Mouse (Mus musculus): ENCODE measurements around the gene Prss29. TPM values are rescaled to one million over a fixed set of nuclear protein-coding genes. Genes with fewer than 3 reads are reported as not detected.

The Prss29 gene
- polyA plus RNA-seq, 1 experiment from 2014 or later, result not detected

DNA sequence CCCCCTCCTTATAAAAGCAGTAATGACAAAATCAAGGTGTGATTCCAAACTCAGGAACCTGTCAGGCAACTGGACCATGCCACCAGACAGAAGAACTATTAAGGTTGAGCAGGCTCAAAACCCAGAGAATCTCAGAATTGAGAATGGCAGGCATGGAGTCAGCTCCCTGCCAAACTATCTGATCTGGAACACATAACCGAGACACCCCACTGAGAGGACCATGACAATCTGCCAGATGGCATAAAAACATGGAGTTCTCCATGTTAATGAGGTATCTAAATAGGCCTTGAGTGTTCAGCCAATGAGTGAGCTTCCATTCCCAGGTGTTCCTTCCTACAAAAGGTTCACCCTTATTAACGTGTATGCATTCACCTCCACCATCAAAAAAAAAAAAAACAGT, 42.8 kb downstream of the Prss29 start:
- WGBS, result 60% methylated on average over 2 of the region's 2 CpGs
- no peak for ATAC-seq (ENCODE audit: insufficient number of reproducible peaks, insufficient read depth, low FRiP score, low TSS enrichment, low read depth)
- Histone ChIP-seq H3K9me3 (no peaks in the 10 kb centered on the region), H3K27me3 (no peaks in the 10 kb centered on the region), H3K9ac (no peak overlapping the region), H3K4me2 (no peak overlapping the region), H3K27ac (no peak overlapping the region), H3K36me3 (no peaks in the 10 kb centered on the region), H3K4me3 (no peak overlapping the region), H3K4me1 (no peaks in the 10 kb centered on the region)

DNA sequence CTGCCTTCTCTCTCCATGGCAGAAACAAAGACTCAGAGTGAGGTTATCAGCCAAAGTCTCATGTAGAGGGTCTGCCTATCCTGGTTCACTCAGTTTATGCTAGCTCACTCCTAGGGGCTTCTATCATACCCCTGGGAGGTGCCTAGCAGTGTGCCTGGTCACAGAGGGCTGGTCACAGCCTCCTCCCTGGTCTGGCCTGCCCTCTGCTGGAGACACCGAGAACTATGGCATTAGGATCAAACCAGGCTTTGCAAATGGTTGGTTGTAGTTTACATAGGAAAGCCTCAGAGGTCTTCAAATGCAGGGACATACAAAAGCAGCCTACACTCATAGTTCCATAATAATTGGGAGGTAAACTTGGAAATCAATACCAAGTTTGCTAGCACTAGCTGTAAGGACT, 45.3 kb downstream of the Prss29 start:
- Histone ChIP-seq H3K9me3 (no peaks in the 10 kb centered on the region), H3K27me3 (no peaks in the 10 kb centered on the region), H3K4me3 (no peak overlapping the region), H3K4me1 (no peaks in the 10 kb centered on the region), H3K4me2 (no peak overlapping the region), H3K9ac (no peak overlapping the region), H3K36me3 (no peaks in the 10 kb centered on the region), H3K27ac (no peak overlapping the region)
- ATAC-seq (ENCODE audit: insufficient number of reproducible peaks, insufficient read depth, low FRiP score, low TSS enrichment, low read depth), result no peak
- 3% methylated on average over 1 of the region's 1 CpGs for WGBS

DNA sequence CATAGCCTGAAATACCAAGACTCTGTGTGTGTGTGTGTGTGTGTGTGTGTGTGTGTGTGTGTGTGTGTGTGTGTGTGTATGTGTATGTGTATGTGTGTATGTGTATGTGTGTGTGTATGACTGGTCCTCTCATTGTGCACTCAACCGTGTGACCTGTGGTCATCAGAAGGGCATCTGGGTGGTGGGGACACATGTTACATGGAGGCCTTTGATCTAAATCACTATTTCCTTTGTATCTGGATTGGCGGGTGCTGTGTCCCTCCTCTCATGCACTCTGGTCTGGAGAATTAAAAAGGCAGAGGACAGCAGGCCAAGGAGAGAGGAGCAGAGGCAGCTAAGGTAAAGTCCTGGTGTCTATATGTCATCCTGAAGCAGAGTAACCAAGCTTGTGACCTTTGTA, 47.6 kb downstream of the Prss29 start, which contains the start of gene Tpsb2:
Gene Tpsb2, plus strand, starts transcription at position 301 of the 400 bp plus-strand sequence.
- Histone ChIP-seq H3K4me1 (no peaks in the 10 kb centered on the region), H3K27ac (no peak within 1 kb of the TSS), H3K9ac (no peak within 1 kb of the TSS), H3K9me3 (no peaks in the 10 kb centered on the region), H3K36me3 (no peaks in the 10 kb centered on the region), H3K4me2 (no peak within 1 kb of the TSS), H3K27me3 (no peaks in the 10 kb centered on the region), H3K4me3 (no peak within 1 kb of the TSS)
- ATAC-seq (ENCODE audit: insufficient number of reproducible peaks, insufficient read depth, low FRiP score, low TSS enrichment, low read depth), result no peak
- WGBS, result 69% methylated on average over 2 of the region's 2 CpGs

DNA sequence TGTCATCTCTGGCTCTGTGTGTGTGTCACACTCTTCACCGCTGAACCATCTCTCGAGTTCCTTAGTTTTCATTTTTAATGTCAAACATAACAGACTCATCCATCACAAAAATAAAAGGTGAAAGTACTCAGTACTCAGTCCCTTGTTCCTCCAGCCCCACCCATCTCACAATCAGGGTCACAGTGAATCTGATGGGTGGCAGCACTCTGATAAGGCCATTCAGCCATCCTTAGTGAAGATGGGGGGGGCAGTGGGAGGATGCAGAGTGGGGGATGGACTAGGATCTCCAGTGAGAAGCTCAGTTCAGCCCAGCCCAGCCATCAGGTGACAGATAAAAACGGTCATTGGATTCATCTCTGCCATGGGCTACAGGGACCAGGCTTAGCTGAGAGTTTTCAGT, 50.5 kb downstream of the Prss29 start, which contains the start of gene Tpsg1:
Gene Tpsg1, plus strand, starts transcription at position 301 of the 400 bp plus-strand sequence.
- Histone ChIP-seq H3K4me1 (no peaks in the 10 kb centered on the region), H3K9me3 (no peaks in the 10 kb centered on the region), H3K4me3 (no peak within 1 kb of the TSS), H3K9ac (no peak within 1 kb of the TSS), H3K27me3 (no peaks in the 10 kb centered on the region), H3K36me3 (no peaks in the 10 kb centered on the region), H3K27ac (no peak within 1 kb of the TSS), H3K4me2 (no peak within 1 kb of the TSS)
- no peak for ATAC-seq (ENCODE audit: insufficient number of reproducible peaks, insufficient read depth, low FRiP score, low TSS enrichment, low read depth)
- 83% methylated on average over 3 of the region's 3 CpGs for WGBS

Other genes with a start within 250 kb of the Prss29 start
- 15.2 and 18.4 TPM in 2 replicates for gene Tmem204, start 235.1 kb upstream of the Prss29 start, polyA plus RNA-seq (2015; fragmentation: Nextera tagmentation; extraction: Ambion mirVana)
- 48.1 and 53.5 TPM in 2 replicates for gene Telo2, start 202.7 kb upstream of the Prss29 start, polyA plus RNA-seq (2015; fragmentation: Nextera tagmentation; extraction: Ambion mirVana)
- gene Ptx4, start 197.9 kb upstream of the Prss29 start, polyA plus RNA-seq (2015; fragmentation: Nextera tagmentation; extraction: Ambion mirVana), result 0.83 and 1.2 TPM in 2 replicates
- gene Clcn7, start 185.3 kb upstream of the Prss29 start, polyA plus RNA-seq (2015; fragmentation: Nextera tagmentation; extraction: Ambion mirVana), result 26.0 and 27.8 TPM in 2 replicates
- not detected in 2 replicates for gene Ccdc154, start 156.2 kb upstream of the Prss29 start, polyA plus RNA-seq (2015; fragmentation: Nextera tagmentation; extraction: Ambion mirVana)
- gene Gm38655, start 143.2 kb upstream of the Prss29 start, polyA plus RNA-seq (2015; fragmentation: Nextera tagmentation; extraction: Ambion mirVana), result 0.31 TPM in 1 of 2 replicates, not detected in the other
- 34.9 and 35.5 TPM in 2 replicates for gene BC003965, start 134.1 kb upstream of the Prss29 start, polyA plus RNA-seq (2015; fragmentation: Nextera tagmentation; extraction: Ambion mirVana)
- 9.7 and 11.8 TPM in 2 replicates for gene Unkl, start 130.3 kb upstream of the Prss29 start, polyA plus RNA-seq (2015; fragmentation: Nextera tagmentation; extraction: Ambion mirVana)
- 33.9 and 34.3 TPM in 2 replicates for gene Gnptg, start 78.5 kb upstream of the Prss29 start, polyA plus RNA-seq (2015; fragmentation: Nextera tagmentation; extraction: Ambion mirVana)
- 54.4 and 57.2 TPM in 2 replicates for gene Tsr3, start 78.5 kb upstream of the Prss29 start, polyA plus RNA-seq (2015; fragmentation: Nextera tagmentation; extraction: Ambion mirVana)
- gene Baiap3, start 62.3 kb upstream of the Prss29 start, polyA plus RNA-seq (2015; fragmentation: Nextera tagmentation; extraction: Ambion mirVana), result 1.8 and 2.2 TPM in 2 replicates
- 631 and 713 TPM in 2 replicates for gene Ube2i, start 44.0 kb upstream of the Prss29 start, polyA plus RNA-seq (2015; fragmentation: Nextera tagmentation; extraction: Ambion mirVana)
- gene Prss34, start 20.3 kb upstream of the Prss29 start, polyA plus RNA-seq (2015; fragmentation: Nextera tagmentation; extraction: Ambion mirVana), result 0.51 and 0.79 TPM in 2 replicates
- not detected in 2 replicates for gene Prss28, start 10.0 kb upstream of the Prss29 start, polyA plus RNA-seq (2015; fragmentation: Nextera tagmentation; extraction: Ambion mirVana)
- gene Tpsab1, start 26.9 kb downstream of the Prss29 start, polyA plus RNA-seq (2015; fragmentation: Nextera tagmentation; extraction: Ambion mirVana), result 0.21 and 0.23 TPM in 2 replicates
- gene Tpsb2, start 47.7 kb downstream of the Prss29 start, polyA plus RNA-seq (2015; fragmentation: Nextera tagmentation; extraction: Ambion mirVana), result 0.95 and 3.7 TPM in 2 replicates
- gene Tpsg1, start 50.6 kb downstream of the Prss29 start, polyA plus RNA-seq (2015; fragmentation: Nextera tagmentation; extraction: Ambion mirVana), result 1.0 and 2.2 TPM in 2 replicates
- 6.2 and 8.6 TPM in 2 replicates for gene Cacna1h, start 115.1 kb downstream of the Prss29 start, polyA plus RNA-seq (2015; fragmentation: Nextera tagmentation; extraction: Ambion mirVana)
- gene Tekt4, start 136.0 kb downstream of the Prss29 start, polyA plus RNA-seq (2015; fragmentation: Nextera tagmentation; extraction: Ambion mirVana), result not detected in 2 replicates
- 0.36 and 0.65 TPM in 2 replicates for gene Sstr5, start 178.6 kb downstream of the Prss29 start, polyA plus RNA-seq (2015; fragmentation: Nextera tagmentation; extraction: Ambion mirVana)